Mouse (Mus musculus) midbrain, embryonic 14.5 days (tissue): ENCODE results near the gene Catsper1. TPM values are rescaled to one million over a fixed set of nuclear protein-coding genes. Genes with fewer than 3 reads are reported as not detected.

Experiments
- ATAC-seq: fragments of 200-750 bp; cut with Nextera tagmentation; 2 replicates; pipeline ENCODE4 v1.8.0; 2017; ENCODE audit warnings: moderate number of reproducible peaks, moderate library complexity; ENCODE audit not compliant: low FRiP score, low TSS enrichment
- DNase-seq: peaks from one replicate; pipeline ENCODE4 v3.0.0-alpha.2; 2015
- H3K27ac ChIP-seq: fragments of 300-500 bp; sonication (generic); replicated peaks from 2 replicates; pipeline ENCODE4 v1.5.1; 2014; ENCODE audit warnings: mild to moderate bottlenecking, low read depth, low read length, moderate library complexity
- H3K27me3 ChIP-seq: fragments of 300-500 bp; sonication (generic); 2 replicates; pipeline ENCODE4 v1.6.1; 2014; ENCODE audit warnings: low read length, control low read depth, mixed read lengths; ENCODE audit not compliant: control insufficient read depth, insufficient read depth
- H3K36me3 ChIP-seq: fragments of 300-500 bp; sonication (generic); 2 replicates; pipeline ENCODE4 v1.6.1; 2014; ENCODE audit warnings: low read length, control low read depth; ENCODE audit not compliant: control insufficient read depth, insufficient read depth
- H3K4me1 ChIP-seq: fragments of 300-500 bp; sonication (generic); 2 replicates; pipeline ENCODE4 v1.6.1; 2014; ENCODE audit warnings: mild to moderate bottlenecking, antibody characterized with exemption, low read length, control low read depth; ENCODE audit not compliant: control insufficient read depth, insufficient read depth
- H3K4me2 ChIP-seq: fragments of 300-500 bp; sonication (generic); 2 replicates; pipeline ENCODE4 v1.6.1; 2014; ENCODE audit warnings: mild to moderate bottlenecking, low read length, moderate library complexity
- H3K4me3 ChIP-seq: fragments of 300-500 bp; sonication (generic); replicated peaks from 2 replicates; pipeline ENCODE4 v1.5.1; 2014; ENCODE audit warnings: low read depth, low read length
- H3K9ac ChIP-seq: fragments of 300-500 bp; sonication (generic); replicated peaks from 2 replicates; pipeline ENCODE4 v1.6.1; 2014; ENCODE audit warnings: mild to moderate bottlenecking, low read length, moderate library complexity
- H3K9me3 ChIP-seq: fragments of 300-500 bp; sonication (generic); 2 replicates; pipeline ENCODE4 v1.6.1; 2016; ENCODE audit warnings: low read length, control low read depth, mixed read lengths; ENCODE audit not compliant: control insufficient read depth
- WGBS: fragments of 180-500 bp; shearing (Covaris S2); extraction: QIAGEN DNeasy Blood & Tissue Kit; methylation state at CpG from one replicate; pipeline ENCODE4 v1.1.7; 2014; 5-methylcytosine and 5-hydroxymethylcytosine counted together
- polyA plus RNA-seq: library from polyadenylated mRNA; unstranded; fragments of >200 nt; fragmentation: Nextera tagmentation; extraction: Ambion mirVana; gene quantifications from 2 replicates; pipeline ENCODE4 v1.2.1, GENCODE M21; 2014

Catsper1 gene
- polyA plus RNA-seq, 1 experiment from 2014 or later = not detected

DNA sequence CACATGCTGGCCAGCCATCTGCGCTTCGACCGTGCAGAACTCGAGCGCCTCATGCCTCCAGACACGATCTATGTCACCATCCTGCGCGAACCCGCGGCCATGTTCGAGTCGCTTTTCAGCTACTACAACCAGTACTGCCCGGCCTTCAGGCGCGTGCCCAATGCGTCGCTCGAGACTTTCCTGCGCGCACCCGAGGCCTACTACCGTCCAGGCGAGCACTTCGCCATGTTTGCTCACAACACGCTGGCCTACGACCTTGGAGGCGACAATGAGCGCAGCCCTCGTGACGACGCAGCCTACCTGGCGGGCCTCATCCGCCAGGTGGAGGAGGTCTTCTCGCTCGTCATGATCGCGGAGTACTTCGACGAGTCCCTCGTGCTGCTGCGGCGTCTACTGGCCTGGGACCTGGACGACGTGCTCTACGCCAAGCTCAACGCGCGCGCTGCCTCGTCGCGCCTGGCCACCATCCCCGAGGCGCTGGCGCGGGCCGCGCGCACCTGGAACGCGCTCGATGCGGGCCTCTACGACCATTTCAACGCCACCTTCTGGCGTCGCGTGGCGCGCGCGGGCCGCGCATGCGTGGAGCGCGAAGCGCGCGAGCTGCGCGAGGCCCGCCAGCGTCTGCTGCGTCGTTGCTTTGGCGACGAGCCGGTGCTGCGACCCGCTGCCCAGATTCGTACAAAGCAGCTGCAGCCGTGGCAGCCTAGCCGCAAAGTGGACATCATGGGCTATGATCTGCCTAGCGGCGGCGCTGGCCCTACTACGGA, 28.4 kb upstream of the Catsper1 start:
- peak; percentile 41 for DNase-seq
- peaks cover 57% of the 10 kb centered on the region for H3K36me3 ChIP-seq
- WGBS = 44% methylated on average over 98 of the region's 98 CpGs
- no peaks in the 10 kb centered on the region for H3K4me1 ChIP-seq
- ATAC-seq = no peak
- H3K4me3 ChIP-seq = no peak overlapping the region
- H3K27ac ChIP-seq = no peak overlapping the region
- no peaks in the 10 kb centered on the region for H3K27me3 ChIP-seq
- no peaks in the 10 kb centered on the region for H3K9me3 ChIP-seq
- no peak overlapping the region for H3K4me2 ChIP-seq
- no peak overlapping the region for H3K9ac ChIP-seq

DNA sequence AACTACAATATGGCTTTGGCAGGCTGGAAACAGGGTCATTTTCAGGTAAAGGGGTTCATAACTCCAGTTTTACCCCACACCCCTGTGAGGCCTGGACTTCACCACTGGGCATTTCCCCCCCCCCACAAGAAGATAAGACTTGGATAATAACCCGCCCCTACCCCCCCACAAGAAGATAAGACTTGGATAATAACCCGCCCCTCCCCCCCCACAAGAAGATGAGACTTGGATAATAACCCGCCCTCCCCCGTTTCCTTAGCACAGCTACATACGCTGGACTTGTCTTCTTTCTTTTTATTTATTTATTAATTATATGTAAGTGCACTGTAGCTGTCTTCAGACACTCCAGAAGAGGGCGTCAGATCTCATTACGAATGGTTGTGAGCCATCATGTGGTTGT, 26.5 kb upstream of the Catsper1 start:
- Histone ChIP-seq H3K9ac (no peak overlapping the region), H3K4me3 (no peak overlapping the region), H3K4me1 (no peaks in the 10 kb centered on the region), H3K4me2 (no peak overlapping the region), H3K9me3 (no peaks in the 10 kb centered on the region), H3K36me3 (peaks cover 39% of the 10 kb centered on the region), H3K27me3 (no peaks in the 10 kb centered on the region), H3K27ac (no peak overlapping the region)
- DNase-seq = peak; percentile 63
- ATAC-seq = no peak
- 87% methylated on average over 7 of the region's 7 CpGs for WGBS

DNA sequence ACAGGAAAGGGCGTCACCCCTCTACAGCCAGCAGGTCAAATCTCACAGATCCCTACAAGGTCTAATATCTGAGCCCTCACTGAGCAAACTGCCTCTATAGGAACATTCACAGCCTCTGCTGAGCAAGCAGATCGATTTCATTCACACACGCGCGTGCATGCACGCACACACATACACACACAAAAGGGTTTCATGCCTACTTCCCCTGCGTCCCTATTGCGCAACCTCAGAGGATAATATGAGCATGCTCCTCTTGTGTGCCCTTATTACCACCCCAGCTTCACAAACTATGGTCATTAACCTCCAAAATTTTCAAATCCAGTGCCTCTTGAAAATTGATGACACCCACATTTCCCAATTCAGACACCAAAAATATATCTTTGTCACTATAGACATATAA, 22.4 kb upstream of the Catsper1 start:
- 88% methylated on average over 8 of the region's 8 CpGs for WGBS
- H3K36me3 ChIP-seq = no peaks in the 10 kb centered on the region
- H3K4me1 ChIP-seq = no peaks in the 10 kb centered on the region
- no peaks in the 10 kb centered on the region for H3K27me3 ChIP-seq
- no peak overlapping the region for H3K27ac ChIP-seq
- no peaks in the 10 kb centered on the region for H3K9me3 ChIP-seq
- H3K9ac ChIP-seq = no peak overlapping the region
- H3K4me2 ChIP-seq = no peak overlapping the region
- no peak for ATAC-seq
- H3K4me3 ChIP-seq = no peak overlapping the region
- no peak for DNase-seq

DNA sequence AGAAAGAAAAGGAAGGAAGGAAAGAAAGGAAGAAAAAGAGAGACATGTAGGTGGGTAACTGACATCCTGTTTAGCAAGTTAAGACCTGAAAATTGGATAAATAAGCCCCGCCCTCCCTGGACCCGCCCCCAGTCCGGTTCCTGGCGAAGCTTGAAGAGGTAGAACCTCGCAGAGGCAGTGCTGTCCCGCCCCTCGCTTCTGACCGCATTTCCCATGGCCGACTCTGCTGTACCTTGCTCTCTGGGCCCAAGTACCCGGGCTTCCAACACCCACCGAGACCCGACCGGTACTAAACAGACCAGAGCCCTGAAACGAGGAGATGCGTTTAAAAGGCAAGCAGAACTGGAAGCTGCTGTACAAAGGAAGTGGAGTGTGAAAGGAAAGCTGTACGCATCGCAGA, 11.7 kb upstream of the Catsper1 start:
- WGBS = 52% methylated on average over 17 of the region's 17 CpGs
- Histone ChIP-seq H3K4me2 (no peak overlapping the region), H3K27me3 (no peaks in the 10 kb centered on the region), H3K27ac (no peak overlapping the region), H3K9me3 (no peaks in the 10 kb centered on the region), H3K9ac (no peak overlapping the region), H3K4me3 (no peak overlapping the region), H3K4me1 (no peaks in the 10 kb centered on the region), H3K36me3 (no peaks in the 10 kb centered on the region)
- ATAC-seq (no peak), DNase-seq (no peak)

DNA sequence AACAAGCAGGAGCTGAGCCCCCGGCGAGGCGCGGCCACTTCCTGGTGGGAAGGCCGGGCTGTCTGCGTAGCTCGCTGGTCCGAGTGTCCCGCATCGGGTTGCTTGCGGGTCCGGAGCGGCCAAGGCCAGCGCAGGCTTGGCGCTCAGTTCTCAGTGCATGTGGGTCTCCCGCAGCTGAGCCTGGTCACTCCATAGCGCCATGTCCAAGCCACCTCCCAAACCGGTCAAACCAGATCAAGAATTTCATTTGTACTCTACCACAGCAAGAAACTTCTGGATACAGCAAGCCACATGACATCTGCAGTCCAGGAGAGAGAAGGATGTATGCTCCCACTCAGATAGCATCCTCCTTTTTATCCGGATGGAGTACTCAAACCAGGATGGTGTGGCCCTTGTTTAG, 7.6 kb upstream of the Catsper1 start:
- DNase-seq = no peak
- H3K27me3 ChIP-seq = no peaks in the 10 kb centered on the region
- no peak overlapping the region for H3K9ac ChIP-seq
- H3K4me3 ChIP-seq = no peak overlapping the region
- ATAC-seq = no peak
- no peak overlapping the region for H3K27ac ChIP-seq
- 77% methylated on average over 19 of the region's 19 CpGs for WGBS
- H3K36me3 ChIP-seq = no peaks in the 10 kb centered on the region
- H3K4me1 ChIP-seq = no peaks in the 10 kb centered on the region
- no peak overlapping the region for H3K4me2 ChIP-seq
- H3K9me3 ChIP-seq = no peaks in the 10 kb centered on the region

DNA sequence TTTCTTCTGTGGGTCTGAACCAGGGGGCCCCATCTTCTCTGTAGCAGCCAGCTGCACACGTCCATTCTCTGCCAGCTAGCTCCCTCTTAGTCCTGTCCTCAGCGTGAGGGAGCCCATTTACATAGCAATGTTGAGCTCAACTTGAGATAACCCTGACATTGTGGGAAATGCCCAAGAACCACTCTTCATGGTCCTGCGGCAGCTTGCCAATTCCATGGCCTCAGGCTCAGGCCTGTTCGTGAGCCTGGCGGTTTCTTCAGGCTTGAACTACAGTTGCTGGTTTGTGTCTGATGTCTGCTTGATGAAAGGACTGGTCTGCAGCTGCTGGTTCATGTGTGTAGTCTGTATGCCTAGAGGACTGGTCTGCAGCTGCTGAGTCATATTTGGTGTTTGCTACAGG, 800 bp upstream of the Catsper1 start:
- H3K9me3 ChIP-seq = no peaks in the 10 kb centered on the region
- H3K4me3 ChIP-seq = no peak overlapping the region
- no peaks in the 10 kb centered on the region for H3K27me3 ChIP-seq
- H3K4me2 ChIP-seq = no peak overlapping the region
- DNase-seq = no peak
- no peaks in the 10 kb centered on the region for H3K36me3 ChIP-seq
- WGBS = 80% methylated on average over 5 of the region's 5 CpGs
- H3K27ac ChIP-seq = no peak overlapping the region
- ATAC-seq = no peak
- no peak overlapping the region for H3K9ac ChIP-seq
- H3K4me1 ChIP-seq = no peaks in the 10 kb centered on the region

DNA sequence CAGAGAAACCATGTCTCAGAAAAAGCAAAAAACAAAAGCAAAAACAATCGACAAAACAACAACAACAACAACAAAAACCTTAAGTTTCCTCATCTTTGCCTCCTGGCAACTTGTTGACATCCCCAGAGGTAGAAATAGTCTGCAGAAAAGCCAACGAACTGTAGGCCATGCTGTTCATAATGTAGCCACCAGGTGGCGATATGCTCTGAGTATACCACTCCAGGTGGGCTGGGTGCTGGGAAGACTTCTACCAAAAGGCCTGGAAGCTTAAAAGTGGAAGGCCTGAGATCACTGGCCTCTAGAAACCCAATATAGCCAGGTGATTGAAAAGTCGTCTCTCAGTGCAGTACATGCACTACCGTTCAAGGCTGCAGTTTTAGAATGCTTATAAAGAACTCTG, 2.4 kb downstream of the Catsper1 start:
- WGBS = 23% methylated on average over 5 of the region's 5 CpGs
- no peaks in the 10 kb centered on the region for H3K9me3 ChIP-seq
- DNase-seq = peak; percentile 82
- H3K4me3 ChIP-seq = no peak overlapping the region
- no peak overlapping the region for H3K9ac ChIP-seq
- no peaks in the 10 kb centered on the region for H3K27me3 ChIP-seq
- no peak for ATAC-seq
- H3K4me1 ChIP-seq = no peaks in the 10 kb centered on the region
- H3K4me2 ChIP-seq = no peak overlapping the region
- no peak overlapping the region for H3K27ac ChIP-seq
- H3K36me3 ChIP-seq = no peaks in the 10 kb centered on the region

DNA sequence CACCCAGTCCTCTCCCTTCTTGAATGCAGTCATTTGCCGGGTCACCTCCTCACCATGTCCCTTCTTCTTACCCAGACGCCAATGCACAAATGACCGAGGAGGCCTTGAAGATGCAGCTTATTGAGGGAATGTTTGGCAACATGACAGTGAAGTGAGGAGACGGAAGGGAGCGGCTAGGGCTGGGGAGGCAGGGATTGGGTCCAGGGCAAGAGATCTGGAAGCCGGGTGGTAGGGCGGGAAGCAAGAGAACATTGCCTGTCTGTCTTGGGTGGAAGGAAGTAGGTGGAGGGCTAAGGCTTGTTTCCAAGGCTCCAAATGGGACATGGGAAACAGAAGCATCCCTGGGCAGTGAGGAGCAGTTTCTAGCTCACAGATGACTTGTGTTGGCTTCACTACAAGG, 5.8 kb downstream of the Catsper1 start:
- ATAC-seq (no peak), DNase-seq (no peak)
- no peaks in the 10 kb centered on the region for H3K4me1 ChIP-seq
- 97% methylated on average over 7 of the region's 7 CpGs for WGBS
- H3K36me3 ChIP-seq = no peaks in the 10 kb centered on the region
- H3K4me3 ChIP-seq = no peak overlapping the region
- H3K9me3 ChIP-seq = no peaks in the 10 kb centered on the region
- H3K27ac ChIP-seq = no peak overlapping the region
- H3K27me3 ChIP-seq = no peaks in the 10 kb centered on the region
- no peak overlapping the region for H3K4me2 ChIP-seq
- H3K9ac ChIP-seq = no peak overlapping the region

DNA sequence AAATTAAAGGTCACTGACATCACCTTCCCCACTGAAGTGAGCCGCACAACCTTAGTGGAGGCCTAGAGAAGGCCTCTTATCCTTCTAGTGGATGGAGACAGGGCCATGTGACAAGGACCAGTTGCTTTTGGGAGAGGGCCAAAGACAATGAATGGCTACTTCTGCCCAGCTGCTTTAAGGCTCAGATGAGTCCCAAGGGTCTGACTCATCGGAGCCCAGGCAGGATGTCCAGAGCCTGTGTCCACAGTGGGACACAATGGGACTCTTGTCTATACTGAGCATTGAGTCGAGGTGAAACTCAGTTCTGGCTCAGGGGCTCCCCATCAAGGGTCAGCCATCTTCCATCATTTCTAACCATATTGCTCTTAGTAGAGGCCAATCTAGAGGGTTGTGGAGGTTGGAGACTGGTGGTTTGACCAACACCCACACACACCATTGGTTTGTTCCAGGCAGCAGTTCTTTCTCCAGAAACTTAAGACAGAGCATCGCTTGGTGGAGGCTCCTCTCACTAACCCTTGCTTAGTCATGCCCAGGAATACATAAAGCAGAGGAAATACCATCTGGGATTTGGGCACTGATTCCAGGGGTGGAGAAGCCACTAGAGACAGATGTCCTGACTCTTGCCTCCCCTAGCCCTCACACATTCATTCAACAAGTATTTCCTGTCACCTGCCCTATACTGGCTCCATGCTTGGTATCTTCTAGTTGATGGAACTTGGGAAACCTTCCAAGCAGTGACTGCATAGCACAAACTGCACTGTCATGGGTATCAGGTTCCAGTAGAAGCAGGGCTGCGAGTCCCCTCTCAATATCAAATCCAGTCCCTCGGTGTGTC, 10.0 kb downstream of the Catsper1 start:
- H3K4me1 ChIP-seq = peaks cover 5% of the 10 kb centered on the region; the same call in 1 of the 2 replicates
- no peaks in the 10 kb centered on the region for H3K27me3 ChIP-seq
- no peaks in the 10 kb centered on the region for H3K36me3 ChIP-seq
- no peak overlapping the region for H3K27ac ChIP-seq
- WGBS = 85% methylated on average over 6 of the region's 6 CpGs
- H3K4me2 ChIP-seq = no peak overlapping the region
- H3K4me3 ChIP-seq = no peak overlapping the region
- no peaks in the 10 kb centered on the region for H3K9me3 ChIP-seq
- ATAC-seq (no peak), DNase-seq (no peak)
- no peak overlapping the region for H3K9ac ChIP-seq
